In the genomic region with DNA sequence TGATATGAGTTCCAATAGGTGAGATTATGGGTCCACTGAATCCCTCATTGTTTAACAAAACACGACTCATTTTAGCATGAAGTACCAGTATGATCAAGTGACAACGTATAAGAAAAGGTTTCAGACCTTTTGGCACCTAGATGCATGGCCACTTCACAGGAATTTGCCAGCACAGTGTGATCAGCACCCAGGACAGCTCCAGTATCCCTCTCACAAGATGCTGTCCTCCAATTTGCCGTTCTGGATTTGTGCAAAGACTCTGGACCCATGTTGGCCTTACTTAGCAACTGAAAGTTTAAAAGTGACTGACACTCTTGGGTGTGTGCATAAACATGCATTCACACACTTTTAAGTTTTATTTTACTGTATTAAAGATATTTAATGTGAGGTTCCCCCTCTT, we compare ENCODE assay signal across 9 mouse cellular contexts.
DNase-seq lines count a peak whose midpoint lies in the region; ATAC-seq and TF ChIP-seq lines count a peak whose summit lies in the region.
"Had no signal": no experiment of that assay in that cellular context is flagged by ENCODE, and none has a peak within 500 bp of the region (broad histone marks: within the 10 kb centered on the region; RNA-seq: fewer than 3 reads in every experiment).

No protein-coding gene starts in this region.

- H3K4me3 ChIP-seq in kidney, embryonic 15.5 days (replicated peaks), result no peak overlapping the region
- H3K4me3 ChIP-seq: heart, embryonic 15.5 days had no signal

- peak; percentile 10 for DNase-seq in kidney, adult 9 months
- peak; percentile 42 for DNase-seq in ES-CJ7 (ENCODE audit: low read depth, low spot score)
- DNase-seq in Patski (ENCODE audit: low read depth, low spot score), result peak; percentile 3
- DNase-seq in kidney, postnatal 14 days, result peak; percentile 32
- DNase-seq in right cerebral cortex, postnatal 36 days (ENCODE audit: low spot score in 2 of 2), result no peak
- no peak for DNase-seq in layer of hippocampus, adult 18-20 months (ENCODE audit: low spot score in 2 of 2)

- no peak overlapping the region for H3K9ac ChIP-seq in kidney, embryonic 15.5 days
- H3K9ac ChIP-seq: heart, embryonic 15.5 days; liver, embryonic 14.5 days had no signal

- CTCF ChIA-PET in Patski (lab: Charles Lee), result interaction anchor here (1.7 kb wide), 1 partner anchor 9 kb away, joined by 4 read pairs; no protein-coding TSS in a partner anchor

- H3K9me3 ChIP-seq in kidney, embryonic 15.5 days (replicated peaks), result no peaks in the 10 kb centered on the region
- H3K9me3 ChIP-seq: heart, embryonic 15.5 days had no signal

- no peak overlapping the region for H3K27ac ChIP-seq in kidney, embryonic 15.5 days
- H3K27ac ChIP-seq: heart, embryonic 15.5 days; liver, embryonic 14.5 days had no signal

- no peak overlapping the region for H3K4me2 ChIP-seq in kidney, embryonic 15.5 days
- H3K4me2 ChIP-seq: heart, embryonic 15.5 days had no signal

- H3K4me1 ChIP-seq in kidney, embryonic 15.5 days, result no peaks in the 10 kb centered on the region
- H3K4me1 ChIP-seq: heart, embryonic 15.5 days had no signal

- no peaks in the 10 kb centered on the region for H3K27me3 ChIP-seq in kidney, embryonic 15.5 days
- H3K27me3 ChIP-seq in Patski, result no peaks in the 10 kb centered on the region
- H3K27me3 ChIP-seq: heart, embryonic 15.5 days had no signal

- WGBS in kidney, embryonic 15.5 days, result 16% methylated on average over 3 of the region's 3 CpGs

- no peak for ATAC-seq in kidney, embryonic 15.5 days (replicated peaks; ENCODE audit: low FRiP score)
- no peak for ATAC-seq in Patski

- TF ChIP-seq CTCF in Patski (IDR thresholded peaks at IDR 0.05), result no peak

- in situ Hi-C loops in Patski (cut with MboI; ENCODE audit: low pct_unique_long_range_greater_than_20kb), result no loop called here

- H3K36me3 ChIP-seq in kidney, embryonic 15.5 days, result no peaks in the 10 kb centered on the region
- H3K36me3 ChIP-seq: heart, embryonic 15.5 days had no signal

- POLR2A ChIA-PET in Patski (lab: Charles Lee), result no interaction called here

Comparison
In these comparisons a context has a peak if more than half of its experiments do, and no peak if none do; other contexts are left out.
1. DNase-seq: peak in kidney, adult 9 months (single experiment), ES-CJ7 (single experiment), Patski (single experiment) and kidney, postnatal 14 days (single experiment); none in right cerebral cortex, postnatal 36 days (0 of 2) and layer of hippocampus, adult 18-20 months (0 of 2).